Mouse (Mus musculus) liver, adult 2 months (tissue): ENCODE data around the gene Mospd3.

Source experiments
- CTCF ChIP-seq: fragments of 200-500 bp; IDR thresholded peaks from 2 replicates; pipeline ENCODE4 v1.5.1; 2011; ENCODE audit warnings: low read depth, low read length, control low read depth
- POLR2A ChIP-seq: fragments of 200-500 bp; IDR thresholded peaks from 2 replicates; pipeline ENCODE4 v1.6.1; 2011; ENCODE audit warnings: low read length, control low read depth; ENCODE audit not compliant: insufficient read depth; ENCODE audit errors: extremely low read depth

DNA sequence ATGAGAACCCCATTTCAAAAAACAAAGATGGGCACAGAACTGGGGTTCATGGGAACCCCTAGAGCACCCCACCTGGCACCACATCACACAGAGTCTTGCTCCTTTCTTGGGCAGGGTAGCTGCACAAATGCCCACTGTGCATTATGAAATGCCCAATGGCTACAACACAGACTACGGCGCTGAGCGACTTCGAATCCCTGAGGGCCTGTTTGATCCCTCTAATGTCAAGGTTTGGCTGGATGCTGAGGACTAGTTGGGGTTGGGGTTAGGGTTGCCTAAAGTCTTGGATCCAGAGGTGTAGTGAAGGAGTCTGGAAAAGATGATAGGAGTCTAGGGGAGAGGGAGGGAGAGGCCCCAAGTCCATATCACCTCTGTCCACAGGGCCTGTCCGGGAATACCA lies 34.4 kb downstream of the Mospd3 start:
- TF ChIP-seq CTCF (no peak), POLR2A (no peak)
